Mouse (Mus musculus): ENCODE data around the gene Ints7. TPM values are rescaled to one million over a fixed set of nuclear protein-coding genes. Genes with fewer than 3 reads are reported as not detected.

Gene Ints7
- total RNA-seq, 2 experiments from 2014 or later: 33.5 to 34.9 TPM

DNA sequence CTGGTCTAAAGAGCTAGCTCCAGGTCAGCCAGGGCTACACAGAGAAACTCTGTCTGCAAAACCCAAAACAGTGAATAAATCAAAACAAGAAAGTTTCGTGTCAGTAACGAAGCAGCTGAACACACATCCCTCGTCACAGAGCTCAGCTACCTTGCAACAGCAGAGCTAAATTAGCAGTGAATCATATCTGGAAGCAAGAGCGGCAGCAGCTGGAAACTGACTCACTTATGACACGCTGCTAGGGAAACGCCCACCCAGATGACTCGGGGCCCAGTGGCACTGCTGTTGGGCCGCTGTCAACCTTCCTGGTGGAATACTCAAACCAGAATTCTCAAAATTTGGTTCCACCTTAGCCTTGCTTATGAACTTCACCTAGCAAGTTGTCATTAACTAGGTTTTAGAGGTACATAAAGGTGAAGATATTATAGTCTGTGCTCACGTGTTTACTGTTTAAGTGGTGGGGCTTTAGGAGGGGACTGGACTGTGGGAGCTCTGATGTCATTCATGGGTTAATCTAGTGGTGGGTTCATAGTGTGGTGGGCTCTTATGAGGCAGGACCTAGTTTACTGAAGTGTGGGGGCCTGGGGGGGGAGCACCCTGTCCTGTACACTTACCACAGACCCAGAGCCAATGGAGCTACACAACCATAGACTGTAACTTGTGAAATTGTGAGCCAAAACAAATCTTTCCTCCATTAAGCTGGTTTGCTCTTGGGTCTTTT, 86.9 kb downstream of the Ints7 start:
- intact Hi-C loops (cut with DNase I): loop anchor here (5.0 kb wide), 1 partner anchor 45 kb away; no protein-coding TSS in a partner anchor
- peak; percentile 43 to 64 for DNase-seq (ENCODE audit: low spot score in 2 of 2)

DNA sequence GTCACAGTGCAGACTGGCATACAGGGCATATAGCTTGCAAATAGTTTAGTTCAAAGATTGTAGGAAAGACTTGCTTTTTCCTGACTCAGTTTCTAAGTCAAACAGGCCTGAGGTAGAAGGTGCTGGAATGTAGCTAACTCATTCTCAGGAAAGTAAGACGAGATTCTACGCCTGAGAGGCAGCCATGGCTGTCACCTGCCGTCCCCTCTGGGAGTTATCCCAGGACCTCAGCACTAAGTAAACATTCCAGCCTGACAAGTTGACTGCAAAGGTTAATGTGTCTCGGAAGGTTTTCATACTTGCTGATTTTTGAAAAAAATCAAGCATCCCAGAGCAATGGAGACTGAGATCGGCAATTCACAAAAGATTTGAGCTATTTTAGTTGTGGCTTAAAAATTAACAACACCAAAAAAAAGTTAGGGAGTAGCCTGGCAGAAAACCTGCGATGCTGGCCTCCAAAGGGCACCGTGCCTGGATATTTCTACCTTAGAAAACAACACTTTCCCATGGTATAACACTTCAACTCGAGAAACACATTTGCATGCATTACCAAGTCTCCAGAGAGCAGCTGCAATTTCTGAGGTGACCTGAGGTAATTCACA, 87.6 kb downstream of the Ints7 start:
- intact Hi-C loops (cut with DNase I): loop anchor here (5.0 kb wide), 1 partner anchor 44 kb away; no protein-coding TSS in a partner anchor
- DNase-seq (ENCODE audit: low spot score in 2 of 2): no peak

- intact Hi-C loops (cut with DNase I): loop anchor here (5.0 kb wide), 1 partner anchor 44 kb away; no protein-coding TSS in a partner anchor
- no peak for DNase-seq (ENCODE audit: low spot score in 2 of 2)
Observed at GRCm38 (mm10) chr1:191663603-191664002, 88.2 kb downstream of the Ints7 start.

- intact Hi-C loops (cut with DNase I): no loop called here
- DNase-seq (ENCODE audit: low spot score in 2 of 2): no peak
Observed at GRCm38 (mm10) chr1:191666351-191666750, 90.9 kb downstream of the Ints7 start.

- intact Hi-C loops (cut with DNase I): no loop called here
- DNase-seq (ENCODE audit: low spot score in 2 of 2): no peak
Observed at GRCm38 (mm10) chr1:191668030-191668429, 92.6 kb downstream of the Ints7 start.

Other genes starting within 250 kb of the Ints7 start
- gene Tmem206, start 249.7 kb upstream of the Ints7 start, total RNA-seq (2021): 1 to 10 TPM; 8.6 to 9.2 TPM
- gene Ppp2r5a, start 172.4 kb upstream of the Ints7 start, total RNA-seq (2021): 10 to 100 TPM; 80.3 to 80.7 TPM
- gene Dtl, start 92 bp upstream of the Ints7 start, total RNA-seq (2021): 1 to 10 TPM; 5.9 to 6.2 TPM
- gene Lpgat1, start 142.2 kb downstream of the Ints7 start, total RNA-seq (2021): 100 to 1,000 TPM; 141 to 153 TPM
- 1 to 10 TPM; 1.6 to 1.8 TPM for gene Nek2, start 245.8 kb downstream of the Ints7 start, total RNA-seq (2021)

Measured in left cerebral cortex, postnatal 14 days (tissue).